Mouse (Mus musculus) lung, postnatal 0 days (tissue): Measurements from ENCODE around the gene Mfsd4b3.
"Not testable (repeated sequence)": the region's sequence is repeated elsewhere in the genome, so short reads cannot be mapped to it uniquely, and the experiment has no call there.

Experiments
- CTCF ChIP-seq: IDR thresholded peaks from 2 replicates; pipeline ENCODE4 v1.5.1; 2016; ENCODE audit warnings: antibody characterized with exemption, mild to moderate bottlenecking
- EP300 ChIP-seq: IDR thresholded peaks from 2 replicates; pipeline ENCODE4 v1.6.1; 2016; ENCODE audit warnings: antibody characterized with exemption, mild to moderate bottlenecking, control low read depth

GRCm38 (mm10) chr10:40008847-40009246 is 48.9 kb upstream of the Mfsd4b3 start:
- not testable (repeated sequence) for TF ChIP-seq EP300, CTCF
